Comparison of ENCODE assay signal across 18 mouse cellular contexts in the genomic region with DNA sequence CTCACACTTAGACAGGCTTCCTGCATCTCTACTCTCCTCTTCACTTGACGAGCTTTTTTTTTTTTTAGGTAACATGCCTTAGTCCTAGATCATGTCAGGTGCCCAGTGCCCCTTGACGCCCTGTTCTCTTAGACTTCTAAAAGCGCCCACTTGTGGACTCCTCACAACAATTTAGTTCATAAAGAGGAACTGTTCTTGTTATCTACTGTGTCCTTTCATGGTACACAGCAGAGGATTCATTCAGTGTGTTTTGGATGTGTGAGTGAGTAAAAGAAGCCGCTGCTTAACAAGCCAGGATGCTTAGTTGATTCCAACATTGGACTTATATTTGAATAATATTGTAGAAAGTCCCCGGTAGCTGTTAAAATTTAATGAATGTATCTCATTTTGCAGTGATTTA. TPM values are rescaled to one million over a fixed set of nuclear protein-coding genes. Genes with fewer than 3 reads are reported as not detected.
"Had no signal": no experiment of that assay in that cellular context is flagged by ENCODE, and none has a peak within 500 bp of the region (broad histone marks: within the 10 kb centered on the region; RNA-seq: fewer than 3 reads in every experiment).

No protein-coding gene starts in this region.

- DNase-seq: retina, postnatal 1 day; right cerebral cortex, adult 18-20 months; right cerebral cortex, postnatal 14 days; right cerebral cortex, postnatal 25 days; right cerebral cortex, postnatal 4 days; spleen, adult 18-20 months; thymus, adult 18-20 months; thymus, adult 2 months; thymus, postnatal 14 days; thymus, postnatal 25 days; thymus, postnatal 36 days; thymus, postnatal 4 days had no signal

- H3K9ac ChIP-seq: neural tube, embryonic 12.5 days; neural tube, embryonic 13.5 days; neural tube, embryonic 15.5 days; stomach, embryonic 15.5 days had no signal

- H3K36me3 ChIP-seq: stomach, embryonic 15.5 days had no signal

- H3K9me3 ChIP-seq: neural tube, embryonic 12.5 days; neural tube, embryonic 13.5 days; neural tube, embryonic 15.5 days; stomach, embryonic 15.5 days had no signal

- H3K27me3 ChIP-seq: neural tube, embryonic 12.5 days; neural tube, embryonic 13.5 days; neural tube, embryonic 15.5 days; stomach, embryonic 15.5 days had no signal

- H3K4me3 ChIP-seq: neural tube, embryonic 12.5 days; neural tube, embryonic 13.5 days; neural tube, embryonic 15.5 days; stomach, embryonic 15.5 days had no signal

- H3K27ac ChIP-seq: neural tube, embryonic 12.5 days; neural tube, embryonic 13.5 days; neural tube, embryonic 15.5 days; stomach, embryonic 15.5 days; stomach, postnatal 0 days had no signal

RNA-seq across cellular contexts. Expression of a gene that starts 38.9 kb away (rescaled TPM):
- total RNA-seq: neutrophil, adult 5-6 weeks had no signal
